Mouse (Mus musculus) testis, adult 2 months (tissue): ENCODE results near the gene Idua. TPM values are rescaled to one million over a fixed set of nuclear protein-coding genes. Genes with fewer than 3 reads are reported as not detected.

Experiments used
- H3K27ac ChIP-seq: fragments of 200-500 bp; 2 replicates; pipeline ENCODE4 v1.5.1; 2012; ENCODE audit warnings: low read depth, low read length; ENCODE audit not compliant: control insufficient read depth, insufficient read depth
- H3K27me3 ChIP-seq: fragments of 200-500 bp; 2 replicates; pipeline ENCODE4 v1.6.1; 2012; ENCODE audit warnings: mild to moderate bottlenecking, low read length, moderate library complexity; ENCODE audit not compliant: control insufficient read depth, insufficient read depth
- H3K36me3 ChIP-seq: fragments of 200-500 bp; 2 replicates; pipeline ENCODE4 v1.6.1; 2012; ENCODE audit warnings: mild to moderate bottlenecking, low read length; ENCODE audit not compliant: control insufficient read depth, insufficient read depth
- H3K4me1 ChIP-seq: fragments of 200-500 bp; 2 replicates; pipeline ENCODE4 v1.6.1; 2012; ENCODE audit warnings: low read length; ENCODE audit not compliant: control insufficient read depth, insufficient read depth
- H3K4me3 ChIP-seq: fragments of 200-500 bp; 2 replicates; pipeline ENCODE4 v1.5.1; 2012; ENCODE audit warnings: low read depth, mild to moderate bottlenecking, low read length, moderate library complexity, mixed read lengths; ENCODE audit not compliant: control insufficient read depth
- CTCF ChIP-seq: fragments of 200-500 bp; IDR thresholded peaks from 2 replicates; pipeline ENCODE4 v1.5.1; 2012; ENCODE audit warnings: low read depth, mild to moderate bottlenecking, inconsistent platforms, low read length, moderate library complexity; ENCODE audit not compliant: control insufficient read depth, insufficient read depth, insufficient replicate concordance
- POLR2A ChIP-seq: fragments of 200-500 bp; IDR thresholded peaks from 2 replicates; pipeline ENCODE4 v1.6.1; 2012; ENCODE audit warnings: low read depth, mild to moderate bottlenecking, inconsistent platforms, low read length, moderate library complexity; ENCODE audit not compliant: control insufficient read depth
- polyA plus RNA-seq: library from polyadenylated mRNA; depleted of rRNA; stranded (reverse); fragments of >200 nt; gene quantifications from 2 replicates; pipeline ENCODE4 v1.2.3, GENCODE M21; 2012

Gene Idua
- polyA plus RNA-seq, 1 experiment, result 3.6 TPM

DNA sequence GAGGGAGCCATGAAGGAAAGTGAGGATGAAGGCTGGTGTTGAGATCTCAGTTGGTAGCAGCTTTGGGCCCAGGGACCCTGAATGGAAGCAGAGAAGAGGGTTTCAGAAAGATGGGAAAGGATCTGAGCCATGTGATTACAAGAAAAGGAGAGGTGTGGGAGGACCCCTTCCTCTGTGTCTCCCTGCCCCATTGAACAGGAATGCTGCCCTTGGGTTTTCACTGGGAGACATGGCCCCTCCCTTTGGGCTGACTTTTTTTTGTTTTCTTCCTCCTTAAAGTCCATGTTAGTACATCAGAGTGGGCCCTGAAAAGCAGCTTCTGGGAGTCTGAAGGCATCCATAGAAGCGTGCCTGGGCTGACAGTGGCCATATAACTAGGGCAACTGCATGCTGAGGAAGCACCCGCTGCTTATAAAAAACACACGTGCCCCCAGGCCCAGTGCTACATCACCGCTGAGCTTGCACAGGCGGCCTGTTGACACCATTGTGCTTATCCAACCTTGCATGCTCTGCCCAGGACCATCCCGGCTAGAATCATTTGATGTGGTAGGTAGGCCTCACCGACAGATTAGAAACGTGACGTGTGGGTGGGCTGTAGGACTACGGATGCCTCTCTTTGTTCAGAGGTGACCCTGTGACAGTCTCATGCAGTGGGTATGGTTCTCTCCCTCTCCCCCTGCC is 41.4 kb downstream of the Idua start:
- TF ChIP-seq CTCF, result no peak
- TF ChIP-seq POLR2A, result no peak
- Histone ChIP-seq H3K36me3 (no peaks in the 10 kb centered on the region; the same call in 1 of the 2 replicates), H3K4me1 (no peaks in the 10 kb centered on the region; the same call in 1 of the 2 replicates), H3K4me3 (no peak overlapping the region), H3K27me3 (no peaks in the 10 kb centered on the region), H3K27ac (no peak overlapping the region)

DNA sequence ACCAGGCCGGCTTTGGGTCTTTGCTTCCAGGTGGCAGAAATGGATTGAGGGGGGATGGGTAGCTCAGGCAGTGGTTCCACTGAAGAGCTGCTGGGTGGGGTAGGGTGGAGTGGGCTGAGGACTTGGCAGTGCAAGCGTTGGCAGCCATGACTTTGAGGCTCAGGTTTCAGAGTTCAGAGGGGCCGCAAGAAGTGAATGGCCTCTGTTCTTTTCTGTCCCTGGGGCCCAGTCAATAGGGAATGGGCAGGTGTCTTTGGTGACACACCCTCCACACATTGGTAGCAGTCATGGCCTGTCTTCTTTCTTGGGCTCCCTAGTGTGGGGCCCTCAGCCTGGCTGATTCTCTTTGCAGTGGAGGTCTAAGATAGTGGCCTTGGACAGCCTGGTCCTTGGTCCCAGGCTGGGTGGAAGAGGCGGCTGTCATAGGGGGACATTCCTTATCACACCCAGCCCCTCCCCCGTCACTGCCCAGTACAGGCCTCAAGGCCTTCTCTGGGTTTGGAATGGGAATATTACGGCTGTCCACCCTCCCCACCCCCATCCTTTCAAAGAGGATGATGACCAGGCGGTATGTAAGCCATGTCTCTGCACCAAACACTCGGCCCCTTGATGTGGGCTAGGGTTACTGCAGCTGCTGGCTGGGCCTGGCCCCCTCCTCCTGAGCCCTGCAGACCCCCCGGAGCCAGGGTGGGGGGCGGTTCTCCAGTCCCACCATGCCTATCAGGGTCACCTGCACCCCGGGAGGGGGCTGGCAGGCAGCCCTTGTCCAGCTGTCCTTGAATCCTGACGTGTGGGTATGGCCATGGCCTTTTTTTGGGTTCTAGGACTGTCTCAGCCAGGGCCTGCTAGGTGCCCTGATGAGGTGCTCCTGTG is 43.9 kb downstream of the Idua start:
- H3K27me3 ChIP-seq, result no peaks in the 10 kb centered on the region
- no peaks in the 10 kb centered on the region; the same call in 1 of the 2 replicates for H3K4me1 ChIP-seq
- H3K27ac ChIP-seq, result no peak overlapping the region
- no peak overlapping the region for H3K4me3 ChIP-seq
- TF ChIP-seq POLR2A (no peak), CTCF (no peak)
- H3K36me3 ChIP-seq, result no peaks in the 10 kb centered on the region; the same call in 1 of the 2 replicates

DNA sequence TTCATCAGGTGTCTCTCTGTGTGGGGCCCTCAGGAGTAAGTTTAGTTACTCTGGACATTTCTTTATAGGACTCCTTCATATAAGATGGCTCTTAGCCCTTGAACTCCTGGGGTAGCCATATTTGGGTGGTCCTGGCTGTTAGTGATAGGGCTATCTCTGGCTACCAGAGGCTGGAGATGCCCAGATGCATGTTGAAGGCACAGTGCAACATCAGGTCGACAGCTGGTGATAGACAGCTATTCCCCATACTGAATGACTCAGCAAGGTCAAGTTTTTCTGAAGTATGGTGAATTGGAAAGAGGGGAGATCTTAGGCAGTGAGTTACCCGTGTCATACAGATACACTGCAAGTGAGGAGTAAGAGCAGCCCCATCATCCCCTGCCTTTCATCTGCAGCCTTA is 47.6 kb downstream of the Idua start:
- H3K36me3 ChIP-seq, result no peaks in the 10 kb centered on the region; the same call in 1 of the 2 replicates
- H3K4me3 ChIP-seq, result no peak overlapping the region
- no peak for TF ChIP-seq CTCF
- no peak for TF ChIP-seq POLR2A
- peaks cover 4% of the 10 kb centered on the region; the same call in 1 of the 2 replicates for H3K4me1 ChIP-seq
- no peaks in the 10 kb centered on the region for H3K27me3 ChIP-seq
- no peak overlapping the region for H3K27ac ChIP-seq

GRCm38 (mm10) chr5:108708419-108708818 is 48.3 kb downstream of the Idua start:
- no peaks in the 10 kb centered on the region for H3K27me3 ChIP-seq
- H3K27ac ChIP-seq, result no peak overlapping the region
- H3K36me3 ChIP-seq, result no peaks in the 10 kb centered on the region; the same call in 1 of the 2 replicates
- no peak overlapping the region for H3K4me3 ChIP-seq
- TF ChIP-seq POLR2A (no peak), CTCF (no peak)
- H3K4me1 ChIP-seq, result peaks cover 4% of the 10 kb centered on the region; the same call in 1 of the 2 replicates

DNA sequence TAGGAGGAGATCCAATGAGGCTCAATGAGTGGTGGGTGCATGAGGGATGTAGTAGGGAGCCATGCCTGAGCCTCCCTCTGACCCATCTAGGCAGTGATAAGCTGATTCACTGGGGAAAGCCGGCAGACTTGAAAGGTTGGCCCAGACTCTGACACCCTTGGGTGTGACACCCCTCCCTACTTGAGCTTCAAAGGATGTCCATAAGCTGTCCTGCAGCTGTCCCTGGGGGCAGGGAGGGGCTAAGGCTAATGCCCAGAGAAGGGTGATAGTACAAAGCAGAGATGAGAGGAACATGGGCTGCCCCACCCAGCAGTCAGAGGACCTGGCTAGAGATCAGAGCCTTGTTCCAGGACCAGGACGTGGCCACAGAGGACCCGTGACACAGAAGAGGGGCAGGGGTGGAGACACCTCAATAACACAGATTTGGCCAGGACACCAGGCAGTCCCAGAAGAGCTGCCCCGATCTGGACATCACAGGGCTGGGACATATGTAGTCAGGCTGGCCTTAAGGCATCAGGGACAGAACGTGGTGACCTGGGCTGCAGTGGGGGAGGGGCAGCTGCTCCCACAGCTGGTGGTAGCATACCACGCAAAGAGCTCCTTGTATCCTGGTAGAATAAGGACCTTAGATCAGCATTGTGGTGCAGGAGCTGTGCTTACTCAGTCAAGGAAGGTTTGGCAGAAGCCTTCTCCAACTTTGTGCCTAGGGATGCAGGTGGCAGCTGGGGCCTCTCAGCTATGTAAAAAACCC is 49.0 kb downstream of the Idua start:
- Histone ChIP-seq H3K36me3 (no peaks in the 10 kb centered on the region; the same call in 1 of the 2 replicates), H3K27me3 (no peaks in the 10 kb centered on the region), H3K27ac (no peak overlapping the region), H3K4me1 (peaks cover 8% of the 10 kb centered on the region; the same call in 1 of the 2 replicates), H3K4me3 (no peak overlapping the region)
- TF ChIP-seq POLR2A, result no peak
- no peak for TF ChIP-seq CTCF

DNA sequence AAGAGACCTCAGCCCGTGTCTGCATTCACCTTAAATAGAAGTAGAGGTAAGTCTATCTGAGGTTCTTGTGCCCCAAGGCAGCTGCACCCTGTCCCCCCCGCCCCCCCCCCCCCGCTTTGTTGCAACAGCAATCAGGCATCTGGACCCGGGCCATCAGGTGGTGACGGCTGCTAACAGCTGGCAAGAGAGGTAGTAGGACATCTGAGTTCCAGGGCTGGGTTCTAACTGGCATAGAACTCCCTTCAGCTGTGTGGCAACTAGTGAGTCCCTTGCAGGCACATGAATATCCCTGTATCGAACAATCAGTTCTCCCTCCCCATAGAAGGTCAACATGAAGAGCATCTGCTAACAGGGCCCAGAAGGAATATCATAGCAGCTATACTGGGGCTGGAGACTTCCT is 51.8 kb downstream of the Idua start:
- Histone ChIP-seq H3K4me1 (peaks cover 9% of the 10 kb centered on the region; the same call in 1 of the 2 replicates), H3K4me3 (no peak overlapping the region), H3K36me3 (no peaks in the 10 kb centered on the region), H3K27me3 (no peaks in the 10 kb centered on the region), H3K27ac (no peak overlapping the region)
- no peak for TF ChIP-seq CTCF
- TF ChIP-seq POLR2A, result no peak

DNA sequence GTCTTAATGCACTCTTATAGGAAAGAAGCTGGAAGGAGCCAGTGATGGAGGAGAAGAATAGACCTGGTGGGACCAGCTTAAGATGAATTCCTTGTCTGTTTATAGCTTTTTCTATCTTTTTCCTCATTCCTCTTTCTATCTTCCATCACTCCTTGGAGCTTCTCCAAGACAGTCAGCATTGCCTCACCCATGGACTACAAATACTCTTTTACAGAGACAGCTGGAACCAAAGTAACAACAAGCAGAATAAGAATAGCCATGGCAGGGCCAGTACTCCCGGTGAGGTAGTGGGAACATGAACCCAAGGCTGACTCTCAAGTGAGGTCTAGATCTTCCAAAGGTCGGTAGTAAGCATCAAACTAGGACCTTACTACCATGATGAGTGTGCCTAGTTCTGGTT is 53.0 kb downstream of the Idua start:
- Histone ChIP-seq H3K4me1 (peaks cover 9% of the 10 kb centered on the region; the same call in 1 of the 2 replicates), H3K4me3 (no peak overlapping the region), H3K36me3 (no peaks in the 10 kb centered on the region), H3K27ac (no peak overlapping the region), H3K27me3 (no peaks in the 10 kb centered on the region)
- TF ChIP-seq CTCF (no peak), POLR2A (no peak)
